Mouse (Mus musculus) stomach, embryonic 15.5 days (tissue): ENCODE measurements around the gene Pde1b. TPM values are rescaled to one million over a fixed set of nuclear protein-coding genes. Genes with fewer than 3 reads are reported as not detected.

ENCODE experiments used
- ATAC-seq: fragments of 200-750 bp; cut with Nextera tagmentation; 2 replicates; pipeline ENCODE4 v1.8.0; 2017; ENCODE audit warnings: low read depth, moderate number of reproducible peaks, moderate TSS enrichment; ENCODE audit not compliant: insufficient read depth, low FRiP score
- H3K27ac ChIP-seq: fragments of 300-500 bp; sonication (generic); 2 replicates; pipeline ENCODE4 v1.5.1; 2015; ENCODE audit warnings: mild to moderate bottlenecking, inconsistent platforms
- H3K27me3 ChIP-seq: fragments of 300-500 bp; sonication (generic); replicated peaks from 2 replicates; pipeline ENCODE4 v1.6.1; 2015; ENCODE audit warnings: inconsistent platforms
- H3K36me3 ChIP-seq: fragments of 300-500 bp; sonication (generic); 2 replicates; pipeline ENCODE4 v1.6.1; 2015; ENCODE audit warnings: inconsistent platforms
- H3K4me1 ChIP-seq: fragments of 300-500 bp; sonication (generic); 2 replicates; pipeline ENCODE4 v1.6.1; 2015; ENCODE audit warnings: inconsistent platforms
- H3K4me2 ChIP-seq: fragments of 300-500 bp; sonication (generic); 2 replicates; pipeline ENCODE4 v1.6.1; 2015; ENCODE audit warnings: mild to moderate bottlenecking, inconsistent platforms
- H3K4me3 ChIP-seq: fragments of 300-500 bp; sonication (generic); replicated peaks from 2 replicates; pipeline ENCODE4 v1.5.1; 2015; ENCODE audit warnings: inconsistent platforms
- H3K9ac ChIP-seq: fragments of 300-500 bp; sonication (generic); 2 replicates; pipeline ENCODE4 v1.6.1; 2015; ENCODE audit warnings: inconsistent platforms
- H3K9me3 ChIP-seq: fragments of 300-500 bp; sonication (generic); 2 replicates; pipeline ENCODE4 v1.6.1; 2016; ENCODE audit warnings: inconsistent platforms
- WGBS: fragments of 180-500 bp; shearing (Covaris S2); methylation state at CpG from one replicate; pipeline ENCODE4 v1.1.7; 2015; 5-methylcytosine and 5-hydroxymethylcytosine counted together
- polyA plus RNA-seq: library from polyadenylated mRNA; unstranded; fragments of >200 nt; fragmentation: Nextera tagmentation; extraction: Ambion mirVana; gene quantifications from 2 replicates; pipeline ENCODE4 v1.2.1, GENCODE M21; 2015

Pde1b gene
- polyA plus RNA-seq, 1 experiment from 2014 or later, result 8.8 TPM

- peak overlapping the region; percentile 58 for H3K4me2 ChIP-seq
- no peaks in the 10 kb centered on the region for H3K36me3 ChIP-seq
- no peak; the same call in none of the 2 replicates for ATAC-seq
- H3K4me1 ChIP-seq, result peaks cover 26% of the 10 kb centered on the region
- no peaks in the 10 kb centered on the region for H3K9me3 ChIP-seq
- H3K9ac ChIP-seq, result no peak overlapping the region
- H3K27me3 ChIP-seq, result no peaks in the 10 kb centered on the region
- WGBS, result 5% methylated on average over 7 of the region's 7 CpGs
- H3K4me3 ChIP-seq, result peak overlapping the region; percentile 35
- H3K27ac ChIP-seq, result peak overlapping the region; percentile 76
These were observed 10.8 kb downstream of the Pde1b start for GRCm38 (mm10) chr15:103513621-103514031.

GRCm38 (mm10) chr15:103514119-103514518 is 11.3 kb downstream of the Pde1b start:
- Histone ChIP-seq H3K36me3 (no peaks in the 10 kb centered on the region), H3K4me1 (peaks cover 28% of the 10 kb centered on the region), H3K9me3 (no peaks in the 10 kb centered on the region), H3K27ac (peak overlapping the region; percentile 76; the same call in 1 of the 2 replicates), H3K4me2 (peak overlapping the region; percentile 58), H3K27me3 (no peaks in the 10 kb centered on the region), H3K9ac (no peak overlapping the region), H3K4me3 (peak overlapping the region; percentile 35)
- ATAC-seq, result peak; percentile 87
- WGBS, result 3% methylated on average over 10 of the region's 10 CpGs

- H3K27ac ChIP-seq, result peak overlapping the region; percentile 69
- H3K4me1 ChIP-seq, result peaks cover 27% of the 10 kb centered on the region
- H3K9ac ChIP-seq, result no peak overlapping the region
- peak overlapping the region; percentile 58 for H3K4me2 ChIP-seq
- no peak for ATAC-seq
- H3K9me3 ChIP-seq, result no peaks in the 10 kb centered on the region
- WGBS, result 30% methylated on average over 3 of the region's 3 CpGs
- H3K36me3 ChIP-seq, result no peaks in the 10 kb centered on the region
- H3K27me3 ChIP-seq, result no peaks in the 10 kb centered on the region
- no peak overlapping the region for H3K4me3 ChIP-seq
These were observed 12.1 kb downstream of the Pde1b start for GRCm38 (mm10) chr15:103514914-103515313.

- H3K27me3 ChIP-seq, result no peaks in the 10 kb centered on the region
- no peaks in the 10 kb centered on the region for H3K36me3 ChIP-seq
- no peak overlapping the region for H3K9ac ChIP-seq
- no peak overlapping the region for H3K4me2 ChIP-seq
- no peak overlapping the region for H3K4me3 ChIP-seq
- H3K4me1 ChIP-seq, result peaks cover 16% of the 10 kb centered on the region
- 21% methylated on average over 5 of the region's 5 CpGs for WGBS
- ATAC-seq, result no peak
- no peak overlapping the region for H3K27ac ChIP-seq
- H3K9me3 ChIP-seq, result no peaks in the 10 kb centered on the region
These were observed 16.0 kb downstream of the Pde1b start for GRCm38 (mm10) chr15:103518600-103519385.

- 34% methylated on average over 4 of the region's 4 CpGs for WGBS
- H3K9me3 ChIP-seq, result no peaks in the 10 kb centered on the region
- no peaks in the 10 kb centered on the region for H3K27me3 ChIP-seq
- ATAC-seq, result no peak
- no peaks in the 10 kb centered on the region for H3K36me3 ChIP-seq
- peaks cover 10% of the 10 kb centered on the region for H3K4me1 ChIP-seq
- H3K9ac ChIP-seq, result no peak overlapping the region
- H3K27ac ChIP-seq, result no peak overlapping the region
- H3K4me3 ChIP-seq, result no peak overlapping the region
- H3K4me2 ChIP-seq, result no peak overlapping the region
These were observed 16.8 kb downstream of the Pde1b start for GRCm38 (mm10) chr15:103519386-103520378.

- no peaks in the 10 kb centered on the region for H3K9me3 ChIP-seq
- H3K27me3 ChIP-seq, result no peaks in the 10 kb centered on the region
- H3K9ac ChIP-seq, result no peak overlapping the region
- no peak overlapping the region for H3K27ac ChIP-seq
- no peaks in the 10 kb centered on the region for H3K36me3 ChIP-seq
- no peak for ATAC-seq
- H3K4me2 ChIP-seq, result no peak overlapping the region
- WGBS, result 60% methylated on average over 3 of the region's 3 CpGs
- H3K4me1 ChIP-seq, result peaks cover 4% of the 10 kb centered on the region; the same call in 1 of the 2 replicates
- no peak overlapping the region for H3K4me3 ChIP-seq
These were observed 19.7 kb downstream of the Pde1b start for GRCm38 (mm10) chr15:103522458-103523099.

GRCm38 (mm10) chr15:103523156-103523555 is 20.3 kb downstream of the Pde1b start:
- ATAC-seq, result no peak

GRCm38 (mm10) chr15:103530372-103530771 is 27.5 kb downstream of the Pde1b start:
- peak; percentile 77 for ATAC-seq
- WGBS, result 8% methylated on average over 5 of the region's 5 CpGs
- Histone ChIP-seq H3K27ac (no peak overlapping the region), H3K4me2 (no peak overlapping the region), H3K9me3 (no peaks in the 10 kb centered on the region), H3K4me1 (no peaks in the 10 kb centered on the region), H3K9ac (no peak overlapping the region), H3K4me3 (no peak overlapping the region), H3K27me3 (peaks cover 3% of the 10 kb centered on the region; the same call in 1 of the 2 replicates), H3K36me3 (no peaks in the 10 kb centered on the region)

More at GRCm38 (mm10) chr15:103523156-103523555, 20.3 kb downstream of the Pde1b start:
- Histone ChIP-seq H3K9ac (no peak overlapping the region), H3K4me3 (no peak overlapping the region), H3K4me2 (no peak overlapping the region), H3K27ac (no peak overlapping the region), H3K27me3 (no peaks in the 10 kb centered on the region), H3K36me3 (no peaks in the 10 kb centered on the region), H3K9me3 (no peaks in the 10 kb centered on the region), H3K4me1 (peaks cover 4% of the 10 kb centered on the region; the same call in 1 of the 2 replicates)
- 71% methylated on average over 3 of the region's 3 CpGs for WGBS

GRCm38 (mm10) chr15:103534054-103534620 is 31.3 kb downstream of the Pde1b start:
- Histone ChIP-seq H3K4me3 (no peak overlapping the region), H3K36me3 (no peaks in the 10 kb centered on the region), H3K27ac (no peak overlapping the region), H3K9me3 (no peaks in the 10 kb centered on the region), H3K9ac (no peak overlapping the region), H3K4me2 (no peak overlapping the region), H3K27me3 (peaks cover 21% of the 10 kb centered on the region; the same call in 1 of the 2 replicates), H3K4me1 (peaks cover 10% of the 10 kb centered on the region; the same call in 1 of the 2 replicates)
- ATAC-seq, result no peak
- 79% methylated on average over 7 of the region's 7 CpGs for WGBS

GRCm38 (mm10) chr15:103535030-103535429 is 32.2 kb downstream of the Pde1b start:
- Histone ChIP-seq H3K36me3 (no peaks in the 10 kb centered on the region), H3K27me3 (peaks cover 21% of the 10 kb centered on the region; the same call in 1 of the 2 replicates), H3K4me2 (no peak overlapping the region), H3K4me1 (peaks cover 10% of the 10 kb centered on the region; the same call in 1 of the 2 replicates), H3K27ac (no peak overlapping the region), H3K9ac (no peak overlapping the region), H3K4me3 (no peak overlapping the region), H3K9me3 (no peaks in the 10 kb centered on the region)
- no peak for ATAC-seq
- WGBS, result 84% methylated on average over 2 of the region's 2 CpGs

GRCm38 (mm10) chr15:103535786-103536185 is 33.0 kb downstream of the Pde1b start:
- Histone ChIP-seq H3K9ac (no peak overlapping the region), H3K9me3 (no peaks in the 10 kb centered on the region), H3K36me3 (no peaks in the 10 kb centered on the region), H3K4me2 (no peak overlapping the region), H3K4me3 (no peak overlapping the region), H3K27me3 (peaks cover 21% of the 10 kb centered on the region; the same call in 1 of the 2 replicates), H3K27ac (no peak overlapping the region), H3K4me1 (peaks cover 10% of the 10 kb centered on the region; the same call in 1 of the 2 replicates)
- no peak for ATAC-seq
- 64% methylated on average over 1 of the region's 1 CpGs for WGBS
